Mouse (Mus musculus): Measurements from ENCODE around the gene Slc22a14. TPM values are rescaled to one million over a fixed set of nuclear protein-coding genes. Genes with fewer than 3 reads are reported as not detected.
"Not testable (repeated sequence)": the region's sequence is repeated elsewhere in the genome, so short reads cannot be mapped to it uniquely, and the experiment has no call there.

Slc22a14 gene
- polyA plus RNA-seq, 1 experiment from 2014 or later: not detected

DNA sequence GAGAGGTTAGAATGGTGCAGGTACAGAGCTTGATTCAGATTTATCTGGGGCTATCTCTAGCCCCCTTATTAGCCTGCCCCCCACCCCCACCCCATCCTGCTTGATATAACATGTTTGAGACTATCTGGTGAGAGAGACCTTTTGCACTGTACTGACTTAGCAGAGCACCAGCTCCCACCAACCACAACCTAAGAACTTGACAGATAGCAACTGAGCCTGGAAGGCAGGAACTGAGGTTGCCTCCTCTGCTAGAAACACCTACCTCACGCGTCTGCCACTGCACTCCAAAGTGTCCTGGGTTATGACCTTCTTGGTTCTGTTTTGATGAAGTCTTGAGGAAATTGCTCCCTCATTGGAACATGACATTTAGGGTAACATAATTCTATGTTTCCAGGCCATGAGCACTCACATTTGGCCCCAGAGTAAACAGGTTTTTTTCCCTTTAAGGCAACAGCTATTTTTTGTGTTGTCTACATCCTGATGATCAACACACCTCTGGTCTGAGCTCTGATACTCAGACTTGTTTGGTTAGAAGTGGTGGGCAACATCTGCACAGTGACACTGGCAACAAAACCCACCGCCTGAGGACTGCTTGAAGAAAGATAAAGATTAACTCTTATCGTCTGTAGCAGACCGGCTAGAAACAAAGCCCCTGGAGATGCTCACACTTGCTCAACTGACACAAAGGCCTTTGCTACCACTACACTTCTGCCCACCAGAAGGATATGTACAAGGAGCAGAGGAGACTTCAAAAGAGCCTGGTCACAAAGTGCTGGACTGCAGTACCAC lies 84.3 kb downstream of the Slc22a14 start:
- no peaks in the 10 kb centered on the region for H3K27me3 ChIP-seq (replicated peaks; ENCODE audit: control insufficient read depth, insufficient read depth, low read length)
- H3K4me1 ChIP-seq (replicated peaks; ENCODE audit: control insufficient read depth, insufficient read depth, low read length): peaks cover 4% of the 10 kb centered on the region
- no peak overlapping the region for H3K4me3 ChIP-seq (replicated peaks; ENCODE audit: low read length)
- H3K4me2 ChIP-seq (ENCODE audit: low read length): no peak overlapping the region
- no peaks in the 10 kb centered on the region for H3K9me3 ChIP-seq (ENCODE audit: control insufficient read depth, low read length)
- no peak for ATAC-seq
- WGBS: 94% methylated on average over 5 of the region's 5 CpGs
- H3K27ac ChIP-seq (ENCODE audit: low read length): no peak overlapping the region
- H3K36me3 ChIP-seq (ENCODE audit: control insufficient read depth, insufficient read depth): no peaks in the 10 kb centered on the region
- H3K9ac ChIP-seq (replicated peaks; ENCODE audit: low read depth, low read length): no peak overlapping the region

DNA sequence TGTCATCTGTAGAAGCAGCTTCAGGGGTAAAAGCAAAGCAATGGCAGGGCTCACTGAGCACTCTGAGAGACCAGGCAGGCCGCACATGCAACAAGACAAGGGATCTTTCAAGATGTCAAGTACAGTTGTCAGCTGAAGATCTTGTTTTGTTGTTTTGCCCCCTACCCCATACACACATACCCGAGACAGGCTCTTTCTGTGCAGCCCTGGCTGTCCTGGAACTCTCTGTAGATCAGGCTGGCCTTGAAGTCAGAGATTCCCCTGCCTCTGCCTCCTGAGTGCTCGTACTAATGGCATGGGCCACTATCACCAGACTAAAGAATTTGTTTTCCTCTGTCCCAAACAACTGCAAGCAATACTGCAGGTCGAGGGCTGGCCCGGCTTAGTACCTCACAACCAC lies 87.3 kb downstream of the Slc22a14 start:
- H3K4me3 ChIP-seq (replicated peaks; ENCODE audit: low read length): no peak overlapping the region
- H3K9me3 ChIP-seq (ENCODE audit: control insufficient read depth, low read length): no peaks in the 10 kb centered on the region
- H3K36me3 ChIP-seq (ENCODE audit: control insufficient read depth, insufficient read depth): no peaks in the 10 kb centered on the region
- no peak for ATAC-seq
- no peaks in the 10 kb centered on the region for H3K27me3 ChIP-seq (replicated peaks; ENCODE audit: control insufficient read depth, insufficient read depth, low read length)
- WGBS: 91% methylated on average over 5 of the region's 5 CpGs
- H3K4me2 ChIP-seq (ENCODE audit: low read length): no peak overlapping the region
- H3K9ac ChIP-seq (replicated peaks; ENCODE audit: low read depth, low read length): no peak overlapping the region
- no peak overlapping the region for H3K27ac ChIP-seq (ENCODE audit: low read length)
- H3K4me1 ChIP-seq (replicated peaks; ENCODE audit: control insufficient read depth, insufficient read depth, low read length): peaks cover 4% of the 10 kb centered on the region

DNA sequence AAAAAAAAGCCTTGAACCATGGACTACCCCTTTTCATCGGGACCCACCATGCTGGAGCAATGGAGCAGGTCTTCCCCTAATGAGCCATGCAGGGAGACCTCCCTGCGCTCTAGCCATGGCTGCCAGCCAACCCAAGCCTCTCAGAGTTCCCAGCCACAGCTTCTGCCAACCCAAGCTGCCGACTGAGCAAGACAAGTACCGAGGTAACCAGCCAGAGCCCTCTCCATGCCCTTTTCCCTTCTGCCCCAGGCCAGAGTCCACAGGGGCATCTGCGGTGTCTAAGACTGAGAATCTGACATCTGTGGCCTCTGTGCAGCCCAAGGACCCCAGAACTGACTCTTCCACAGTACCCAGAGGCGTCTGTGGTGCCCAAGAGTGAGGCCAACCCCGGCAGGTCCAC lies 89.0 kb downstream of the Slc22a14 start:
- Histone ChIP-seq H3K4me3 (replicated peaks; ENCODE audit: low read length) (no peak overlapping the region), H3K9me3 (ENCODE audit: control insufficient read depth, low read length) (no peaks in the 10 kb centered on the region), H3K36me3 (ENCODE audit: control insufficient read depth, insufficient read depth) (no peaks in the 10 kb centered on the region), H3K27ac (ENCODE audit: low read length) (no peak overlapping the region), H3K9ac (replicated peaks; ENCODE audit: low read depth, low read length) (no peak overlapping the region), H3K4me2 (ENCODE audit: low read length) (no peak overlapping the region), H3K4me1 (replicated peaks; ENCODE audit: control insufficient read depth, insufficient read depth, low read length) (peaks cover 4% of the 10 kb centered on the region), H3K27me3 (replicated peaks; ENCODE audit: control insufficient read depth, insufficient read depth, low read length) (no peaks in the 10 kb centered on the region)
- no peak for ATAC-seq
- WGBS: 52% methylated on average over 7 of the region's 7 CpGs

DNA sequence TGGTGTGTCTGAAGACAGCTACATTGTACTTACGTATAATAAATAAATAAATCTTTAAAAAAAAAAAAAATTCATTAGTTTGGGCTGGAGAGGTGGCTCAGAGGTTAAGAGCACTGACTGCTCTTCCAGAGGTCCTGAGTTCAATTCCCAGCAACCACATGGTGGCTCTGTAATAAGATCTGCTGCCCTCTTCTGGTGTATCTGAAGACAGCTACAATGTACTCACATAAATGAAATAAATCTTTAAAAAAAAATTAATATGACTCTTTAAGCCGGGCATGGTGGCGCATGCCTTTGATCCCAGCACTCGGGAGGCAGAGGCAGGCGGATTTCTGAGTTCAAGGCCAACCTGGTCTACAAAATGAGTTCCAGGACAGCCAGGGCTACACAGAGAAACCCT lies 90.5 kb downstream of the Slc22a14 start:
- H3K36me3 ChIP-seq (ENCODE audit: control insufficient read depth, insufficient read depth); ATAC-seq; H3K27ac ChIP-seq (ENCODE audit: low read length); H3K4me1 ChIP-seq (replicated peaks; ENCODE audit: control insufficient read depth, insufficient read depth, low read length); H3K9me3 ChIP-seq (ENCODE audit: control insufficient read depth, low read length); H3K4me2 ChIP-seq (ENCODE audit: low read length); H3K4me3 ChIP-seq (replicated peaks; ENCODE audit: low read length); H3K27me3 ChIP-seq (replicated peaks; ENCODE audit: control insufficient read depth, insufficient read depth, low read length); H3K9ac ChIP-seq (replicated peaks; ENCODE audit: low read depth, low read length): not testable (repeated sequence)
- 95% methylated on average over 5 of the region's 5 CpGs for WGBS

DNA sequence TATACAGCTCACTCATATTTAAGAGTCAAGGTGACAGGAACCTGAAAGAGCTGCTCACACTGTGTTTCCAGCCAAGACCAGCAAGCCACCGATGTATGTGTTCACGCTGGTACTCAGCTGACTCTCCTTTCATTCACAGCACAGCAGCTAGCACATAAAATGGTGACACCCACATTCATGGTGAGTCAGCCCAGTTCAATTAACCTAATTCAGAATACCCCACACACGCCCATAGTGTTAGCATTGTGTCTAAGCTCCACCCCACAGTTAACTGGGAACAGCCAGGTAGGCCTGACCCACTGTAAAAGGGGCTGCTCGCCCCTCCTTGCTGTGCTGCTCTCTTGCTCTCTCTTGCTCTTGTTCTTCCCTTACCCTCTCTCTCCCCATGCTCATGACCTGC lies 93.9 kb downstream of the Slc22a14 start:
- ATAC-seq: no peak
- H3K36me3 ChIP-seq (ENCODE audit: control insufficient read depth, insufficient read depth): peaks cover 4% of the 10 kb centered on the region; the same call in 1 of the 2 replicates
- no peak overlapping the region for H3K4me2 ChIP-seq (ENCODE audit: low read length)
- no peak overlapping the region for H3K27ac ChIP-seq (ENCODE audit: low read length)
- 76% methylated on average over 4 of the region's 4 CpGs for WGBS
- H3K9me3 ChIP-seq (ENCODE audit: control insufficient read depth, low read length): no peaks in the 10 kb centered on the region
- H3K27me3 ChIP-seq (replicated peaks; ENCODE audit: control insufficient read depth, insufficient read depth, low read length): no peaks in the 10 kb centered on the region
- H3K9ac ChIP-seq (replicated peaks; ENCODE audit: low read depth, low read length): no peak overlapping the region
- no peak overlapping the region for H3K4me3 ChIP-seq (replicated peaks; ENCODE audit: low read length)
- H3K4me1 ChIP-seq (replicated peaks; ENCODE audit: control insufficient read depth, insufficient read depth, low read length): peaks cover 4% of the 10 kb centered on the region

DNA sequence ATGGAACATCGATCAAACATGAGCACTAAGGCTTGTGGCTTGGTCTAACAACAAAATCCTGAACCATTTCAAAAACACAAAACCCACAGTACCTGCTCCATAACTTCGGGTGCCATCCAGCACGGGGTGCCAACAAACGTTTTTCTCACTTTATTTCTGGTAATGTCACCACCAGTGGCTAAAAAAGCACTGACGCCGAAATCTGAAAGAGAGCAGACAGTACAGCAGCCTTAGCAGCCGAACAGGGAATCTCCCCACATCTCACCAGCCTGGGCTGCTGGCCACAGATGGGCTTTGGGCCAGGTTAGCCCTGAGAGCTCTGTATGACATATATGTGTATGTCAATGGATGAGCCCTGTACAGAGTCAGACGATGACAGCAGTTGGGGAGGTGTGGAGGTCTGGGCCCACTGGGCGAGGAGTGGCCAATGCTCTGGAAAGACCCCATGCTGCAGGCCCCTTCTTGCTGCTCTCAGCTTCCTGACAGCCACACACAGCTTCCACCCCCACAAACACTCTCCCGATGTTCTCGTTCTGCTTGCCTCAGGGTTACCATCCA lies 96.7 kb downstream of the Slc22a14 start:
- H3K27me3 ChIP-seq (replicated peaks; ENCODE audit: control insufficient read depth, insufficient read depth, low read length): no peaks in the 10 kb centered on the region
- no peaks in the 10 kb centered on the region for H3K4me1 ChIP-seq (replicated peaks; ENCODE audit: control insufficient read depth, insufficient read depth, low read length)
- H3K36me3 ChIP-seq (ENCODE audit: control insufficient read depth, insufficient read depth): peaks cover 11% of the 10 kb centered on the region; the same call in 1 of the 2 replicates
- no peak for ATAC-seq
- no peaks in the 10 kb centered on the region for H3K9me3 ChIP-seq (ENCODE audit: control insufficient read depth, low read length)
- no peak overlapping the region for H3K27ac ChIP-seq (ENCODE audit: low read length)
- no peak overlapping the region for H3K4me2 ChIP-seq (ENCODE audit: low read length)
- H3K4me3 ChIP-seq (replicated peaks; ENCODE audit: low read length): no peak overlapping the region
- WGBS: 91% methylated on average over 11 of the region's 11 CpGs
- H3K9ac ChIP-seq (replicated peaks; ENCODE audit: low read depth, low read length): no peak overlapping the region

DNA sequence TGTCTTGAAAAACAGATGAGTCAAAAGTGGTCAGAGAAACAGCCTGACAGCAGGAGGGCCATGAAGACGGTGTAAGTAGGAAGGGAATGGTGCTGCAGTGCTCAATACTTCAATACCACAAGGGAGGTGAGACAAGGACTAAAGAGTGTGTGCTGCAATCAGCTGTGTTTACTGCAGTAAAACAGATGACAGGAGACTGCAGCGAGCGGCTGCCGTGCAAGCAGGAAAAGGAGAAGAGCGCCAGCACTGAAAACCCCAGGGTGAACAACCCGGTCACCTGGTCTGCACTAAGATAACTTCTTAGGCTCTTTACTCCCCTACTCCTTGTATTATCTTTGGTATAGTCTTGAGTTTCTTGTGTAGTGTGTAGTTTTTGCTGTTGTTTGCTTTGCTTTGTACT lies 97.2 kb downstream of the Slc22a14 start:
- H3K4me1 ChIP-seq (replicated peaks; ENCODE audit: control insufficient read depth, insufficient read depth, low read length): no peaks in the 10 kb centered on the region
- H3K27ac ChIP-seq (ENCODE audit: low read length): no peak overlapping the region
- no peaks in the 10 kb centered on the region for H3K27me3 ChIP-seq (replicated peaks; ENCODE audit: control insufficient read depth, insufficient read depth, low read length)
- peaks cover 11% of the 10 kb centered on the region; the same call in 1 of the 2 replicates for H3K36me3 ChIP-seq (ENCODE audit: control insufficient read depth, insufficient read depth)
- H3K9me3 ChIP-seq (ENCODE audit: control insufficient read depth, low read length): no peaks in the 10 kb centered on the region
- 96% methylated on average over 6 of the region's 6 CpGs for WGBS
- H3K4me2 ChIP-seq (ENCODE audit: low read length): no peak overlapping the region
- H3K9ac ChIP-seq (replicated peaks; ENCODE audit: low read depth, low read length): no peak overlapping the region
- H3K4me3 ChIP-seq (replicated peaks; ENCODE audit: low read length): no peak overlapping the region
- no peak for ATAC-seq

DNA sequence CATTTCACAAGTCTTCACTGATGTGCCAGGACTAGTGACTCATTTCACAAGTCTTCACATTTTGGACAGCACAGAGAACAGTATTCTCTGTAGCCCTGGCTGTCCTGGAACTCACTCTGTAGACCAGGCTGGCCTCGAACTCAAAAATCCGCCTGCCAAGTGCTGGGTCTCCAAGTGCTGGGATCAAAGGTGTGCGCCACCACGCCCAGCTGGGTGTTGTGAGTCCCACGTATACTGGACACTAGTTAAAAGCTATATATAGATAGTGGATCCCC lies 99.3 kb downstream of the Slc22a14 start:
- H3K9ac ChIP-seq (replicated peaks; ENCODE audit: low read depth, low read length); H3K4me2 ChIP-seq (ENCODE audit: low read length); H3K27me3 ChIP-seq (replicated peaks; ENCODE audit: control insufficient read depth, insufficient read depth, low read length); ATAC-seq; H3K9me3 ChIP-seq (ENCODE audit: control insufficient read depth, low read length); H3K4me3 ChIP-seq (replicated peaks; ENCODE audit: low read length); H3K4me1 ChIP-seq (replicated peaks; ENCODE audit: control insufficient read depth, insufficient read depth, low read length); H3K27ac ChIP-seq (ENCODE audit: low read length): not testable (repeated sequence)
- H3K36me3 ChIP-seq (ENCODE audit: control insufficient read depth, insufficient read depth): peaks cover 11% of the 10 kb centered on the region; the same call in 1 of the 2 replicates
- 96% methylated on average over 5 of the region's 5 CpGs for WGBS

DNA sequence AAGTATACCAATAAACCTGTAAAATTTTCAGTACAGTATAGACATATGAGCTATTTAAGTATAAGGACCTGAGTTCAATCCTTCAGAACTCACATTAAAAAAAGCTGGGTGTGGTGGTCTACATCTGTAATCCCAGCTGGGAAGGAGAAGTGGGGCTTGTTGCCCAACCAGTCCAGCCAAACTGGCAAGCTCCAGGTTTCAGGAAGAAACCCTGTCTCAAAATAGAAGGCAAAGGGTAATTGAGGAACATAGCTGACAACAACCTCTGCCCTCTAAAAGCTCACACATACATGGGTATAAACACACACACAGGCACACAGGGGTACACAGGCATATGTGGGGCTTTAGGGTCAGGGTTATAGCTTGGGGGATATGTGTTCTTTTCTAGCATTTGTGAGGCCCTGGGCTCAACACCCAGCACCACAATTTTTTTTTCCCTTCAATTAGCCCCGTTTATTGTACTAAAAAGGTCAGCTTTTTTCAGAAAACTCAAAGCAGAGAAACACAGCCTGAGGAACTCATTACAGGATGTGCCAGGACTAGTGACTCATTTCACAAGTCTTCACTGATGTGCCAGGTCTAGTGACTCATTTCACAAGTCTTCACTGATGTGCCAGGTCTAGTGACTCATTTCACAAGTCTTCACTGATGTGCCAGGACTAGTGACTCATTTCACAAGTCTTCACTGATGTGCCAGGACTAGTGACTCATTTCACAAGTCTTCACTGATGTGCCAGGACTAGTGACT lies 99.8 kb downstream of the Slc22a14 start:
- H3K4me2 ChIP-seq (ENCODE audit: low read length); H3K27ac ChIP-seq (ENCODE audit: low read length); H3K27me3 ChIP-seq (replicated peaks; ENCODE audit: control insufficient read depth, insufficient read depth, low read length); H3K9me3 ChIP-seq (ENCODE audit: control insufficient read depth, low read length); H3K4me3 ChIP-seq (replicated peaks; ENCODE audit: low read length); H3K4me1 ChIP-seq (replicated peaks; ENCODE audit: control insufficient read depth, insufficient read depth, low read length); ATAC-seq; H3K9ac ChIP-seq (replicated peaks; ENCODE audit: low read depth, low read length): not testable (repeated sequence)
- peaks cover 11% of the 10 kb centered on the region; the same call in 1 of the 2 replicates for H3K36me3 ChIP-seq (ENCODE audit: control insufficient read depth, insufficient read depth)
- WGBS: 58% methylated on average over 1 of the region's 1 CpGs
